Mouse (Mus musculus) gastrocnemius, postnatal 10 days (tissue): ENCODE results near the gene Heatr6. TPM values are rescaled to one million over a fixed set of nuclear protein-coding genes. Genes with fewer than 3 reads are reported as not detected.

ENCODE experiments used
- DNase-seq: peaks from one replicate; pipeline ENCODE4 v3.0.0; 2021; ENCODE audit warnings: mixed read lengths
- long read RNA-seq, 2 experiments: library from polyadenylated mRNA; stranded (forward); transcript quantifications; one replicate each; pipeline ENCODE4 v2.0.0; 2021
- total RNA-seq, 2 experiments: library from RNA; stranded (reverse); gene quantifications; 2 replicates each; pipeline ENCODE4 v1.2.3; 2021

The Heatr6 gene
- total RNA-seq: 1 to 10 TPM; 8.1 to 10.0 TPM
- long read RNA-seq, experiment 1, full-length matches to known transcripts: 12 of 17 reads
- long read RNA-seq, experiment 1, partial matches to known transcripts: 0 of 17 reads
- long read RNA-seq, experiment 1, other reads (novel, unspliced or antisense): 5 of 17 reads
- long read RNA-seq, experiment 2, full-length matches to known transcripts: 6 of 8 reads
- long read RNA-seq, experiment 2, partial matches to known transcripts: 1 of 8 reads
- long read RNA-seq, experiment 2, other reads (novel, unspliced or antisense): 1 of 8 reads

- peak; percentile 90 for DNase-seq
These were observed at the start of gene Heatr6 for GRCm38 (mm10) chr11:83753581-83754181. Gene Heatr6, plus strand, starts transcription at chr11:83753696.

DNA sequence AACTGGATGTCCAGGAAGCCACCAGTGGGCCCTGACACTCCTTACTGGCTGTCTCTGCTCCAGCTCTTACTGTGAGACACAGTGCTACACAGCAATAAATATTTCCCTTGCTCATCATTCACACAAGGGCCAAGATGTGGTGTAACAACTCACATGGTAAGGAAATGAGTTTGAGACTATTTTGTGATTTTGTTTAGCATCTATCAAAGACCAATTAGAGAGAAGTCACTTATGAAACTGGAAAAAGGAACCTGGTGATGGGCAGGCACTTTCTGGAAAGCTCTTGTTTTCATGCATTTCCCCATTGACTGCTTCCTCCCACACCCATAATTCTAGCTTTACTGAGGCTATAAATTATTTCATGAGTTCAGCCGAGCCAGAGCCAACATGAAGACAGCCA lies 49.8 kb upstream of the Heatr6 start, which contains the start of gene Wfdc17:
Gene Wfdc17, plus strand, starts transcription at position 287 of the 400 bp plus-strand sequence.
- DNase-seq: no peak

GRCm38 (mm10) chr11:83708715-83709114 lies 44.8 kb upstream of the Heatr6 start, which contains the start of gene Wfdc18:
Gene Wfdc18, plus strand, starts transcription at chr11:83709015.
- no peak for DNase-seq

GRCm38 (mm10) chr11:83709683-83710082 lies 43.8 kb upstream of the Heatr6 start:
- no peak for DNase-seq

GRCm38 (mm10) chr11:83712671-83713070 lies 40.8 kb upstream of the Heatr6 start:
- no peak for DNase-seq

DNA sequence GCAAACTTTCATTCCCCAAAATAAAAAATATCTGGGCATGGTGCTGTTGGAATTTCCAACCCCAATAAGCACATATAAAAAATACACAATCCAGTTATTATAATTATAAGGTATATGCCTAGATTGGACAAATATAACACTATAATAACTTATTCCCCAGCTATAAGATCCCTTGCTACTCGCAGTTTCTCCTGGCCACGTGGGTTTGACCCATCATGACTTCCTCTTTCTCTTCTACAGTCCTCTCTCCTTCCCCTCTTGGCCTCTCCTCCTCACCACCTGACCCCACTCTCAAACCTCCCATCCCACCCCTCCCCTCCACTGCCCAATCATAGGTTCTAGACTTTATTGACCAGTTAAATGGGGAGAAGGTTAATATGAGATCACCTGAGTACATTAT lies 39.6 kb upstream of the Heatr6 start:
- DNase-seq: no peak

GRCm38 (mm10) chr11:83717042-83717665 lies 36.3 kb upstream of the Heatr6 start:
- DNase-seq: no peak

DNA sequence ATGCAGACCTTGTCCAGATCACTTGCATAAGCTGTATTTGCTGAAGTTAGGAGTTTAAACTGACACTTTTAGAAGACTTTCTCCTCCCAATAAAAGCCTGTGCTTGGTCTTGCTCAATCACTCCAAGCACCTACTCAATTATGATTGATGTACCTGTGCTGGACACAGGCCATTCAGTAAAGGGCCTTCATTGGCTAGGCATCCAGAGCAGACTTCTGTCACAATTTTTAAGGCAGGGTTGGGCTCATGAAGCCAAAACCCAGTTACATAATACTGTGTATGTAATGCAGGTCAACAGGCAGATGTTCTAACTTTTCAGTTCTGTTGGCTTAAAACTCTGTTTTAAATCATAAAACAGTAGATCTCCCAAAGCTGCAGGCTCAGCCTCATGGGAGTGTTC lies 32.7 kb upstream of the Heatr6 start:
- DNase-seq: no peak

GRCm38 (mm10) chr11:83728757-83729432 lies 24.6 kb upstream of the Heatr6 start:
- DNase-seq: no peak

GRCm38 (mm10) chr11:83731116-83731515 lies 22.4 kb upstream of the Heatr6 start:
- no peak for DNase-seq

GRCm38 (mm10) chr11:83733071-83733640 lies 20.3 kb upstream of the Heatr6 start:
- no peak for DNase-seq

DNA sequence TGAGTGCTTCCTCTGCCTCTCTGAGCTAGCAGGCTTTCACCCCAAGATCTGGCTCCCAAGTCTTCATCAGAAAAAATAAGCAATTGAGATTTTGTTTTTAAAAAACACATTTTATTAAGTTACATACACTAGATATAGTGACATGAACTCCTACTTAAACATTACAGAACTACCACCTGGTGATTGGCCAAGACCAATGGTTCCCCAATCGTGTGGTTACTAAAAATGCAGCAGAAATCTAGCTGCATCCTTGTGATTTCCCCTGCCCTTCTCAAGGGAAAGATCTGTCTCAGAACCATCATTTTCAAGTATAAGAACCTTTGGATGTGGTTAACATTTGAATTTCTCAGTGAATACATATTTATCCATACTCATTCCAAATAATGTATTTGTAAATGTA lies 19.3 kb upstream of the Heatr6 start:
- DNase-seq: no peak

GRCm38 (mm10) chr11:83735881-83736280 lies 17.6 kb upstream of the Heatr6 start:
- no peak for DNase-seq

DNA sequence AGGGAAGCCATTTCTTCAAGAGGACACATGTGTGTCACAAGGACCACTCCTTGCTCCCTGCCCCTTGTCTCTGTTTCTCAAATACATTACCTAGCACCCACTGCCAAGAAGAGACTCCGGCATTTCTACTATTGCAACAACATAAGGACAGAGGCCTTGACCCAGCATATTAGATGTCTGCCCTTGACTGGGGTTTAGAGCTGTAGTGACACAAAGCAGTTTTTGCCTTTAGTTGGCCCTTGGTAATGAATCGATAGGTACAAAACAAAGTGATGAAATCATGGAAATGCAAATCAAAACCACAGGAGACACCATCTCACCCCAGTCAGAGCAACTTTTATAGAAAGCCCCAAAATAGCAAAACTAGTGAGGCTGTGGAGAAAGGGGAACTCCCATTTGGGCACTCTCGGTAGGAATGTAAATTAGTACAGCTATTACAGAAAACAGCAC lies 16.4 kb upstream of the Heatr6 start:
- DNase-seq: no peak

DNA sequence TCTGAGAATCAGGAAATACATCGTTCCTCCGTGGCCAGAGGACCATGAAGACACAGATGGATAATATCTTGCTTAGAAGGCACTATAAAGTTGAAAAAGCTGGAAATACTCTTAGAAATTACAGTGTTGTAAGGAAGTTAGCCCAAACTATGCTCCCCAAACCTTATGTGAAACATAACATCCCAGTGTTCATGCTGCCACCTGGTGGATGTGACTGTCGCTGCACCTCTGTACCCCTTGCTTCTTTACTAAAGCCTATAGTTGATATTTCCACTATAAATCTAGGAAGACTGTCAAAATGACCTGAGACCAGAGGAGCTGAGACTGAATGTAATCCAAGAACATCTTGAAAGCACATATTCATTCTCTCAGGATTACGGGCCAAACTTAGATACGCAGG lies 14.3 kb upstream of the Heatr6 start:
- peak; percentile 74 for DNase-seq

DNA sequence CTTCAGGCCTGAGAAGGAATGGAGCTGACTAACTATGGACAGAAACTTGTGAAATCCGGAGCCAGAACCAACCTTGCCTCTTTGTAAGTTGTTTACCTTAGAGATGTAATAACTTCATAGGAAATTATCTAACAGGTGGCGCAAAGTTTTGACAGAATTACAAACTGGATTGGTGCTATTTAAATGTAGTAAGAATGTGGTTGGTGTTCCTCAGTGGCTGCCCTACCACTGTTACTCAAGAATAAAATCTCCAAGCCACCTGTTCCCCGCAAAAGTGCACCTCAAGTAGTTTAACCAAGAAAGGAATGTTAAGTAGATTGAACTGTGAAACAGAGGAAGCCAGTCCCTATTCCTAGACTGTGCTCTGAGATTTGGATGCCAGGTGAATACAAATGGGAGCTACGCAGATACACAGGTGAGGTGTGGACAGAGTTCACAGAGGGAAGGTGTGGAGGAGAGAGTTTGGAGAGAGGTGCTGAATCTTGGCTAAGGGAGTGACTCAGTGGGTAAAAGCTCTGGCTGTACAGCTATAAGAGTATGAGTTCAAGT lies 13.0 kb upstream of the Heatr6 start:
- no peak for DNase-seq

DNA sequence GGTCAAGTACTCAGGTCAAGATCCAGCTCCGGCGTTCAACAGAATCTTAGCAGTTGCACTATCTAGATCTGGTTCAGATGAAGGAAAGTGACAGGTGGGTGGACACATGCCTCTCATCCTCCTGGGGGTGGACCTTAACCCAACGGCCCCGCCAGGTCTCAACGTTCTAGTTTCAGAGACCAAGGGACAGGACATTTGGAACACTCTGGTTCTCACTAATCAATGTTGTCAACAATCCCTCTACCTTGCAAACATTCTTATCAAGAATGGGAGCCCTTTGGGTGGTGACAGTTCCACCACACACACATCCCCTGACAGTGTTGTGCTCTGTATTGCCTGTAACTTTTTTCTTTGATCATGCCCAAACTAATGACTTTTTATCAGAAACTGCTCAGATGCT lies 11.7 kb upstream of the Heatr6 start:
- no peak for DNase-seq

GRCm38 (mm10) chr11:83742731-83743355 lies 10.7 kb upstream of the Heatr6 start:
- DNase-seq: no peak

DNA sequence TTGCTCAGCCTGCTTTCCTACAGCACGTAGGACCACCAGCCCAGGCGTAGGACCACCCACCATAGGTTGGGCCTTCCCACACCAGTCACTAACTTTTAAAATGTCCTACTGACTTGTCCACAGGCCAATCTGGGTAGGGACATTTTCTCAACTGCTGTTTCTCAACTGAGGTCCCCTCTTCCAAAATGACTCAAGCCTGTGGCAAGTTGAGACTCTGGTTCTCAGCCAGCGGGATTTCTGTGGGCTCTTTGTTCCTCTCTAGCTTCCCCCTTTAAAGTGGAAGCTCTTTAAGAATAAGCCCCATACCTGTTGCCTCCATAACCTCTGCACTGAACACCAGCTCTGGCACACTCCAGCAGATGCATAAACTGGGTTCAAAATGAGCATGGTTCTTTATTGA lies 10.0 kb upstream of the Heatr6 start:
- no peak for DNase-seq

DNA sequence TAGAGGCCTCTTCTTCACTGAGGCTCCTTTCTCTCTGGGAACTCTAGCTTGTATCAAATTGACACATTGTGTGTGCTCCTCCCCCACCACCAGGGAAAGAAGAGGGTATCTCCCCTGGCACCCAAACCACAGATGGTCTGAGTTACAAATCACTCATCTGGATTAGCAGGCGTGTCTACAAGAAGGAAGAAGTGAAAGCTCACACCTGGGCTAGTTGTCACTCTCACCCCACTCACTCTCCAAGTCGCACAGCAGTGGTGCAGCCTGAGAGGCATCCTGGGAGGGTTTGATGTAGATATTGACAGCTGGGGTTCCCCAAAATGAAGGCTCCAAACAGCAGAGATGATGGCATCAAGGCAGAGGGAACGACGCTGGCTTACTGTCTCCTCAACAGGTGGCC lies 7.3 kb upstream of the Heatr6 start:
- DNase-seq: no peak

GRCm38 (mm10) chr11:83746681-83747080 lies 6.8 kb upstream of the Heatr6 start, which contains the start of gene Wfdc21:
Gene Wfdc21, plus strand, starts transcription at chr11:83746940.
- DNase-seq: no peak
